Mouse (Mus musculus) thymus, postnatal 4 days (tissue): Measurements from ENCODE around the gene Axl.
"Not testable (repeated sequence)": the region's sequence is repeated elsewhere in the genome, so short reads cannot be mapped to it uniquely, and the experiment has no call there.

Experiments
- DNase-seq: peaks from one replicate; pipeline ENCODE4 v3.0.0; 2021

Axl gene

GRCm38 (mm10) chr7:25793679-25794078 is 5.2 kb upstream of the Axl start:
- peak; percentile 77 for DNase-seq

GRCm38 (mm10) chr7:25792966-25793365 is 4.5 kb upstream of the Axl start:
- DNase-seq = not testable (repeated sequence)

- DNase-seq = no peak
Measured at GRCm38 (mm10) chr7:25790615-25791014, 2.1 kb upstream of the Axl start.

- DNase-seq = no peak
Measured at GRCm38 (mm10) chr7:25789129-25789440, 580 bp upstream of the Axl start.

GRCm38 (mm10) chr7:25787456-25788219 is 867 bp downstream of the Axl start:
- no peak for DNase-seq

- no peak for DNase-seq
Measured at GRCm38 (mm10) chr7:25786974-25787373, 1.5 kb downstream of the Axl start.

GRCm38 (mm10) chr7:25785752-25786151 is 2.8 kb downstream of the Axl start:
- DNase-seq = no peak

GRCm38 (mm10) chr7:25784808-25785207 is 3.7 kb downstream of the Axl start:
- DNase-seq = no peak

- no peak for DNase-seq
Measured at GRCm38 (mm10) chr7:25783746-25784145, 4.8 kb downstream of the Axl start.

GRCm38 (mm10) chr7:25782744-25783143 is 5.8 kb downstream of the Axl start:
- DNase-seq = no peak

- DNase-seq = no peak
Measured at GRCm38 (mm10) chr7:25781937-25782610, 6.4 kb downstream of the Axl start.

GRCm38 (mm10) chr7:25781321-25781936 is 7.1 kb downstream of the Axl start:
- DNase-seq = peak; percentile 64

- DNase-seq = no peak
Measured at GRCm38 (mm10) chr7:25780753-25781152, 7.8 kb downstream of the Axl start.

- DNase-seq = no peak
Measured at GRCm38 (mm10) chr7:25780021-25780420, 8.5 kb downstream of the Axl start.

GRCm38 (mm10) chr7:25768229-25768628 is 20.3 kb downstream of the Axl start:
- no peak for DNase-seq

GRCm38 (mm10) chr7:25766108-25766507 is 22.4 kb downstream of the Axl start:
- DNase-seq = no peak

GRCm38 (mm10) chr7:25764221-25764620 is 24.3 kb downstream of the Axl start:
- DNase-seq = no peak

GRCm38 (mm10) chr7:25763678-25764077 is 24.8 kb downstream of the Axl start:
- no peak for DNase-seq

GRCm38 (mm10) chr7:25761354-25761753 is 27.2 kb downstream of the Axl start:
- DNase-seq = no peak

- peak; percentile 95 for DNase-seq
Measured at GRCm38 (mm10) chr7:25756011-25756410, 32.5 kb downstream of the Axl start.

- peak; percentile 77 for DNase-seq
Measured at GRCm38 (mm10) chr7:25755468-25755833, 33.1 kb downstream of the Axl start.

GRCm38 (mm10) chr7:25754738-25755467 is 33.6 kb downstream of the Axl start, which contains the start of gene Hnrnpul1:
TSS of gene Hnrnpul1 (minus strand) at chr7:25754757.
- peak; percentile 98 for DNase-seq

GRCm38 (mm10) chr7:25754439-25754737 is 34.1 kb downstream of the Axl start:
- no peak for DNase-seq
